Mouse (Mus musculus) kidney, adult 2 months (tissue): ENCODE measurements around the gene Tcp1. TPM values are rescaled to one million over a fixed set of nuclear protein-coding genes. Genes with fewer than 3 reads are reported as not detected.

Source experiments
- DNase-seq: peaks from one replicate; pipeline ENCODE4 v3.0.0; 2021
- H3K27ac ChIP-seq: fragments of 200-500 bp; 2 replicates; pipeline ENCODE4 v1.5.1; 2012; ENCODE audit warnings: low read depth, low read length, control low read depth, inconsistent platforms; ENCODE audit not compliant: insufficient read depth
- H3K27me3 ChIP-seq: fragments of 200-500 bp; replicated peaks from 2 replicates; pipeline ENCODE4 v1.6.1; 2012; ENCODE audit warnings: mild to moderate bottlenecking, moderate library complexity, low read length, inconsistent platforms; ENCODE audit not compliant: control insufficient read depth, insufficient read depth
- H3K36me3 ChIP-seq: fragments of 200-500 bp; 2 replicates; pipeline ENCODE4 v1.6.1; 2012; ENCODE audit warnings: mild to moderate bottlenecking, moderate library complexity, low read length, inconsistent platforms; ENCODE audit not compliant: control insufficient read depth, insufficient read depth
- H3K4me1 ChIP-seq: fragments of 200-500 bp; 2 replicates; pipeline ENCODE4 v1.6.1; 2011; ENCODE audit warnings: low read length; ENCODE audit not compliant: control insufficient read depth, insufficient read depth
- H3K4me3 ChIP-seq: fragments of 200-500 bp; 2 replicates; pipeline ENCODE4 v1.5.1; 2011; ENCODE audit warnings: mild to moderate bottlenecking, low read depth, low read length, control low read depth; ENCODE audit not compliant: insufficient read depth
- CTCF ChIP-seq: fragments of 200-500 bp; conservative IDR thresholded peaks from 2 replicates; pipeline ENCODE4 v1.5.1; 2011; ENCODE audit warnings: low read depth, mild to moderate bottlenecking, control low read depth, low read length, moderate library complexity, mixed read lengths; ENCODE audit not compliant: insufficient read depth, insufficient read length
- POLR2A ChIP-seq: fragments of 200-500 bp; IDR thresholded peaks from one replicate; pipeline ENCODE4 v1.6.1; 2011; ENCODE audit warnings: low read depth, low read length, control low read depth
- WGBS: fragments of 180-500 bp; shearing (Covaris S2); methylation state at CpG from one replicate; pipeline ENCODE4 v1.1.7; 2018; 5-methylcytosine and 5-hydroxymethylcytosine counted together
- polyA plus RNA-seq: library from polyadenylated mRNA; depleted of rRNA; stranded (reverse); fragments of >200 nt; gene quantifications from 2 replicates; pipeline ENCODE4 v1.2.3, GENCODE M21; 2012; rRNA removed

The Tcp1 gene
- polyA plus RNA-seq, result 51.8 and 78.4 TPM in 2 replicates

DNA sequence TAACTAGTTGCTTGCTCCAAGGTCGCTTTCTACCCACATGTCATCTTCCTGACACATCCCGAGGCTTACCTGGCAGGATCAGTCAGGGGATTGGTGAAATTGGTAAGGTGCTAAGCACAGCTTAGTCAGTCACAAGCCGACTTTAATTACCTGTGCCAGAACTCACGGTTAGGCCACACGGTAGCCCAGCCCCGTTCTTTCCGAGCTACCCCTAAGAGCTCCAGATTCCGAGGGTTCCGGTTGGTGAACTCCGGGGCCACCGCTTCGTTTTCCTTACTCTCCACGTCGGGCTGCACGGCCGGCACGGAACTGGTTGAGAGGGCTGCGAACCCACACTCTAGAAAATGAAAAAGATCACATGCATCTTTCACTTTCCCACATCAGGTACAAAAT is at the start of gene Tcp1:
Gene Tcp1, plus strand, starts transcription at position 214 of the 393 bp plus-strand sequence.
- no peak for TF ChIP-seq POLR2A
- no peak for TF ChIP-seq CTCF
- H3K4me1 ChIP-seq, result 0 out of 2 replicates have a peak, but pooled peaks cover 2% of the 10 kb centered on the region
- H3K4me3 ChIP-seq, result peak within 1 kb of the TSS; percentile 73
- H3K27me3 ChIP-seq, result no peaks in the 10 kb centered on the region
- DNase-seq, result no peak
- peaks cover 3% of the 10 kb centered on the region for H3K36me3 ChIP-seq
- H3K27ac ChIP-seq, result peak within 1 kb of the TSS; percentile 83
- under 1% methylated on average over 18 of the region's 18 CpGs for WGBS

DNA sequence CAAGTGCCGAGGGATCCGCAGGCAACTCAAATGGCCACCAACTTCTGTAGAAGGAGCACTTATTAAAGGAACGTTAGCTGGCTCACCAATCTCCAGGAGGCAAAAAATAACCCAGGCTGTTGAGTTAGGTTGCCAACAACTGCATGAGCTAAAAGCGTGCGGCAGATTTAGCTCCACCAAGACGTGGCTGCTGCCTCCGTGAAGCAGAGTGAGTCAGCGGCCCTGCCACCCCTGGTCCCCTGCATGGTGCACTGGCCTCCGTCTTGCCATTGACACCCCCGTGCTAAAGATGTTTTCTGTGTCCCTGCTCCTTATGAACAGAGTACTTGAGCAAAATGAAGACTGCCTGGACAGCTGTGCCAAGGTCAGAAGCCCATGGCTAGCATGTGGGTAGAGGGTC is 48.6 kb upstream of the Tcp1 start:
- no peaks in the 10 kb centered on the region for H3K4me1 ChIP-seq
- TF ChIP-seq CTCF, result no peak
- TF ChIP-seq POLR2A, result no peak
- no peak for DNase-seq
- no peaks in the 10 kb centered on the region for H3K27me3 ChIP-seq
- H3K27ac ChIP-seq, result no peak overlapping the region
- WGBS, result 82% methylated on average over 10 of the region's 10 CpGs
- H3K36me3 ChIP-seq, result no peaks in the 10 kb centered on the region
- no peak overlapping the region for H3K4me3 ChIP-seq

DNA sequence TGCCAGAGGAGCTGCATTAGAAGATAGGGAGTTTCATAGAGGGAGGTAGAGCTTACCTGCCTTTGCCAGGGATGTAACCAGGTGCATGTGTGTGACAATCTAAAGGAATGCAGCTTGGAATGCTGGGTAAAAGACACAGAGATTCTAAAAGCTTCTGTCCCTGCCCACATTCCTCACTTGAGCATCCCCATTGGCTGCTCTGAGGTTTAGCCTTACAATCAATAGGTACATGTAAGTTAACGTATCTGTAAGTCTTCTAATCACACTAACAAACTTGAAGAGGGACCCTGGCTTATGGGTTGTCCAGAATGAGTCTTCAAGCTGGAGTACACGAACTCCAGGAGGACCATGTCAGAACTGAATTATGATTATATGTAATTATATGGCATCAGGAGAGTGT is 47.5 kb upstream of the Tcp1 start, which contains the start of gene Mas1:
Gene Mas1, minus strand, starts transcription at position 101 of the 400 bp plus-strand sequence.
- H3K4me3 ChIP-seq, result no peak within 1 kb of the TSS
- no peaks in the 10 kb centered on the region for H3K4me1 ChIP-seq
- 75% methylated on average over 2 of the region's 2 CpGs for WGBS
- H3K27me3 ChIP-seq, result no peaks in the 10 kb centered on the region
- H3K27ac ChIP-seq, result no peak within 1 kb of the TSS
- no peaks in the 10 kb centered on the region for H3K36me3 ChIP-seq
- no peak for TF ChIP-seq POLR2A
- TF ChIP-seq CTCF, result no peak
- no peak for DNase-seq

DNA sequence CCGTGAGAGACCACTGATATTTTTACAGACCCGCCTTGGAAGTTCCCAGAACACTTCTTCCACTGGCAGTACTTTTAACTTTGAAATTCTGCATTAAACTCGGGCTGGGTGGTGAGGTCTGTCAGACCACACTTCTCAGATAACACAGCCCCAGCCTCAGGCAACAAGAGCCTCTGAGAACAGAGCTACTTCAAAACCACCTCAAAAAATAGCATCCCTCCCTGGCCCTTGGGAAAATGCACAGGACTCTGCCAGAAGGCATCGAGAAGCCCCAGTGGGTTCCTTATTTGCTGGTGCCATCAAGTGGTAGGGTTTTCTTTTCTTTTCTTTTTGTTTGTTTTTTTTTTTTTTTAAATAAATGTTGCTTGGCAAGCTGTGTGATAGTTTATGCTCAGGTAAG is 46.9 kb upstream of the Tcp1 start:
- Histone ChIP-seq H3K27ac (no peak overlapping the region), H3K4me3 (no peak overlapping the region)
- WGBS, result 32% methylated on average over 4 of the region's 4 CpGs

DNA sequence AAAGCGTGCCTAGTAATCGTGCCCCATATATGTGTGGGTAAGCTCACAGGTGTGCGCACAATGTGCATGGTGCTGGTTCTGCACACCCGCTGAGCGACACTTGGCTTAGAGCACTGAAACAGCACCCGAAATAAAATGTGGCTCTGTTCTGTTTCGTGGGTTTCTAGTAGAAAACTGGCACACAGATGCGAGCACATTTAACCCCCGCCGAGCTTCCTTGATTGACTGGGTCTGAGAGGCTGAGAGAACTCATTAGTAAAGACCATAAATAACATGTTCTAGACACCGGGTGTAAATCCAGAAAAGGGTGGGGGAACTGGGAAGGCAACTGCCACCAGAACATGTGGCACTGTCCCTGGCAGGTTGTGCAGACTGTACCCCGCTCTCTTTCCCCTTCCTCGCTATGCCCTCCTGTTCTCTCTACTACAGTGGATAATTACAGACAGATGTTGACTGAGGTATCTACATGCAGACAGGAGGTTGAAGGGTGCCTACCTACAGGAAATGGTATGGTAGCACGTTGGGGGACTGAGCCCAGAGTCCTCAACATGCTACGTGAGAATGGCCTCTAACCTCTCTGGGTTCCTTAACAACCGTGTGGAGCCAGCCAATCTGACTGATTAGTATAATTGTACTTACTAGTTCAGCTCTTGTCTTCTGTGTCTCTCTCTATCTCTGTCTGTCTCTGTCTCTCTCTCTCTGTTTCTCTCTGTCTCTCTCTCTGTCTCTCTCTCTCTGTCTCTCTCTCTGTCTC is 43.0 kb upstream of the Tcp1 start:
- TF ChIP-seq CTCF, result no peak
- TF ChIP-seq POLR2A, result no peak
- no peak for DNase-seq
- Histone ChIP-seq H3K36me3 (no peaks in the 10 kb centered on the region), H3K27me3 (no peaks in the 10 kb centered on the region), H3K27ac (no peak overlapping the region), H3K4me3 (no peak overlapping the region), H3K4me1 (no peaks in the 10 kb centered on the region)
- WGBS, result 49% methylated on average over 16 of the region's 16 CpGs

More for the DNA sequence above, 46.9 kb upstream of the Tcp1 start:
- DNase-seq, result no peak
- TF ChIP-seq POLR2A, result no peak
- TF ChIP-seq CTCF, result no peak; the same call in 1 of the 2 replicates
- Histone ChIP-seq H3K4me1 (no peaks in the 10 kb centered on the region), H3K27me3 (no peaks in the 10 kb centered on the region), H3K36me3 (no peaks in the 10 kb centered on the region)

DNA sequence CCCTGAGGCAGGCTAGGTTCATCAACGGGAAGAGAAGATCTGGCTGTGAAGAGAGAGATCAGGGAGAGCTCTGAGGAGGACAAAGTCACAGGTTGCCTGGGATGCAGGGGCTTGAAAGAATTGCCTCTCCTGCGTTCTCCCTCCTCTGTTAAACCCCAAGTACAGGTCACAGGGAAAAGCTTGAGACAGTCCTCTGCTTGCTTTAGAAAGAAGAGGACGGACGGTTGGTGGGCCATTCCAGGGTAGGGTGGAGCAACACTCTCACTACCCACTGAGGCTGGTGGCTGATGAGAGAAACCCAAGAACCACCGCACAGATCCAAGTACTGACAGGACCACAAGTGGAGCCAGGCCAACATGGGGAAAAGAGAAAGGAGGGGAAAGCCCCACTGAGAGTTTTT is 39.8 kb upstream of the Tcp1 start, which contains the start of gene Mrgprh:
Gene Mrgprh, plus strand, starts transcription at position 301 of the 400 bp plus-strand sequence.
- no peak for TF ChIP-seq CTCF
- 87% methylated on average over 5 of the region's 5 CpGs for WGBS

DNA sequence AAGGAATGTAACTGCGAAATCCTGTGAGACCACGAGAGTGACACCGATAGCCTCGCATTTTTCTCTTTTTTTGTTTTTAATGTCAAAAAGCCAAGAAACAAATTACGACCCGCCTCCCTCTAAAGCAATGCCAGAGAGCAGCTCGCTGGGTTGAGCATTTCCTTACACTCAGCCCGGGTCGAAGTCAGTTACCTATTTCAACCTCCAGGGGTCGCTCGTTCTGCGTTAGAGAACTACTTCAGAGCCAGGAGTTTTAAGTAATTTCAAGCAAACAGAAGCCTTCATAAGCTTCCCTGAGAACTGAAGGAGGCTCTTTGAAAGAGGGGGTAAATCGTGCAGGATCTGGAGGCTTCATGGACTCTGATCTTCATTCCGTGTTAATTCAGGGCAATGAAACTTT is 35.3 kb upstream of the Tcp1 start:
- WGBS, result 2% methylated on average over 14 of the region's 14 CpGs
- peak; percentile 77 for TF ChIP-seq CTCF
- no peak for TF ChIP-seq POLR2A
- Histone ChIP-seq H3K27ac (no peak overlapping the region), H3K36me3 (no peaks in the 10 kb centered on the region), H3K4me3 (no peak overlapping the region), H3K4me1 (peaks cover 5% of the 10 kb centered on the region; the same call in 1 of the 2 replicates), H3K27me3 (no peaks in the 10 kb centered on the region)
- DNase-seq, result peak; percentile 91

More for the DNA sequence above, 39.8 kb upstream of the Tcp1 start, which contains the start of gene Mrgprh:
- no peaks in the 10 kb centered on the region for H3K36me3 ChIP-seq
- DNase-seq, result no peak
- H3K27ac ChIP-seq, result no peak within 1 kb of the TSS
- peaks cover 5% of the 10 kb centered on the region; the same call in 1 of the 2 replicates for H3K4me1 ChIP-seq
- no peaks in the 10 kb centered on the region for H3K27me3 ChIP-seq
- H3K4me3 ChIP-seq, result no peak within 1 kb of the TSS
